Mouse (Mus musculus) NIH3T3 (cell line): ENCODE data around the gene Txnip.
"Not testable (repeated sequence)": the region's sequence is repeated elsewhere in the genome, so short reads cannot be mapped to it uniquely, and the experiment has no call there.

Experiments used
- DNase-seq: peaks from one replicate; pipeline ENCODE4 v3.0.0-alpha.2; 2012; ENCODE audit warnings: low read depth

Gene Txnip

DNA sequence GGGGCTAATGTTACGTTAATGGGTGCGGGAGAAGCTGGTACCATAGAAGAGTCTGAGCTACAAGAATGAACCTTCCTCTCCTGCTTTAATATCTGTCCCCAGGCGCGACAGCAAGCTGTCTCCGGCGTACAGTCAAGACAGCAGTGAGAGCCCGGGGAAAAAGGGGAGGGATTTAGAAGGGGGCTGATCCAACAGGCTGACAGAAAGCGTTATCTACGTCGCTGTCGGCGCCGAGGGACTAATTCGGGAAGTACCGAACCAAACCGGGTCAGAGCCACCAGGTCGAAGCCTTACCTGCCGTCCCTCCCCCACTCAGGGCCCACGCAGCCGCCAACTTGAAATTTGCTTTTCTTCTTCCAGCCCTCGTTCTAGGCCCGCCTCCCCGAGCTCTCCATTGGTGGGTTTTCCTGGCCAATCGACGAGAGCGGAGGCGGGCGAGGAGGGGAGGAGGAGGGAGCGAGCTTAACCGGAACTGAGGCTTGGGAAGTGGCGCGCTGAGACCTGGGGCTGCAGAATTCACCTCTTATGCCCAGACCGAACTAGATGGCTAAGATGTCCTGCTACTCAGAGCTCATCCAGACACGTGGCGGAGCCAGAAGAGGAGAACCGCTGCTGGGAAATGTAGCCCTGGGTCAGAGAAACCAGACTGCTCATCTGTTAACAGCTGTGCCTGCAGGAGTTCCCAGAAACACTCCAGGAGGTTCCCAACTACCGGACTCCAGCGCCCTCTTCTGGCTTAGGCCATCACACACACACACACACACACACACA, 36.2 kb downstream of the Txnip start, which contains the start of gene Polr3gl:
Gene Polr3gl, minus strand, starts transcription at position 392 of the 771 bp plus-strand sequence.
- peak; percentile 94 for DNase-seq

DNA sequence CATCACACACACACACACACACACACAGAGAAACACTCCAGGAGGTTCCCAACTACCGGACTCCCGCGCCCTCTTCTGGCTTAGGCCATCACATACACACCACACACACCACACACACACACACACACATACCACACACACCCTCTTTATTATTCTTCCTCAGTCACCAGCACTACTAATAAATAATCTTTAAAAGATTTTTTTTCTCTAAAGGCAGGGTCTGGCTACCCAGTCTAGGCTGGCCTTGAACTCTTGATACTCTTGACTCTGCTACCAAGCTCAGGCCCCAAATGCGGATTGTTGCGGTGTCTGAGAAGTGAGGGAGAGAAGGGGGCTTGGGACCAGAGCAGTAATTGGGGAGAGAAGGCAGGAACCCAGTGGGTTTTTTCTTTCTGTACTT, 37.1 kb downstream of the Txnip start:
- DNase-seq, result no peak

DNA sequence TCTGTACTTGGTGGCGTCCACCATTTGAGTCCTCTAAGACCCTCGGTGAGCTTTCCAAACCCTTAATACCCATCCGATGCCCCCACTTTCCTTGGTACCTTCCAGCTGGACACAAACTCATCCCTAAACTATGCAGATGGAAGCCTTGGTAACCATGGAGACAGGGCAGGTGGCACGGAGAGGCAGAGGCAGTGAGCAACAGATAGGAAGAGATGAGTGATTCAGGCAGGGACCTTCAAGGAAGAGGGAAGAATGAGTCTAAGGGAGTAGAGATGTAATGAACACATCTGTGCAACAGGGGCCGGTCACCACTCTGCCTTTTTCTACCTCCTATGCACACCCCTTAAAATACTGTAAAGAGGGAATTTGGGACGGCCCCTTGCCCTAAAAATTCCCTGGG, 37.9 kb downstream of the Txnip start:
- DNase-seq, result peak; percentile 22

DNA sequence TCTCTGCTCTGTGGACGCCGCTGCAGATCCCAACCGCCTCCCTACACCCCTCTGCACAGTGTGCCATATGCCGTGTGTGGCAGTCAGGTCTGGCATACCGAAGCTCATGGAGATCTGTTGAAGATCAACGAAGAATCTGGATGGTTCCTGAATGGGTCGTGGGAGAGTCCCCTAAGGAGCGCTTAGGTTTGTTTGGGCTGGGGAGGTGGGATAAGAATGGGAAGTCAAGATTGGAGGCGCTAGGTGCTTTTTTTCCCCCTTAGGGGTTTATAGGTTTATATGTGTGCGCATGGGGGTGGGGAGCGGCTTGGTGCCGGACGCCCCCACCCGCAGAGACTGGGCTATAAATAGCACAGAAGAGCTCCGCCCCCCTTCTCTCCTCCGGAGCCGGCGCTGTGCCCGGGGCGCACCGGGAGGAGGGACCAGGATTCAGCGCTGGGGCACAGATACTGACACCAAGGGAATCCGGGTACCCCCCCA, 38.5 kb downstream of the Txnip start, which contains the start of gene Ankrd34a:
Gene Ankrd34a, plus strand, starts transcription at position 409 of the 480 bp plus-strand sequence.
- DNase-seq, result peak; percentile 77

DNA sequence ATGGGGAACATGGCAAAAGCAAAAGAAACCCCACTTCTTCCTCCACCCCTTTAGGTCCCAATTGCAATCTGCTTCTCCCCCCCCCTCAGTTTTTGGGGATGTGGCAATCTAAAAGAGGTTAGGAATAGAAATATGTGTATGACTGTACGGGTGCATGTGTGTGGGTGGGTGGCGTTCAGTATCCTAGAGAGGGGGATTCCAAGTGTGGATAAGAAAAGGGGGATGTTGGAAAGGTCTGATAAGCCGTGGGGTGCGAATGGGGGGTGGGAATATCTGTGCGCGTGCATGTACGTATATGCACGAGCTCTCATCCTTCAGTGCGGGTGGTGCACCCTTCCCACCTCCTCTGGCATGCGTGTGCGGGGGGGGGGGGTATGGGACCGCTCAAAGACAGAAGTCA, 39.1 kb downstream of the Txnip start:
- DNase-seq, result peak; percentile 41

DNA sequence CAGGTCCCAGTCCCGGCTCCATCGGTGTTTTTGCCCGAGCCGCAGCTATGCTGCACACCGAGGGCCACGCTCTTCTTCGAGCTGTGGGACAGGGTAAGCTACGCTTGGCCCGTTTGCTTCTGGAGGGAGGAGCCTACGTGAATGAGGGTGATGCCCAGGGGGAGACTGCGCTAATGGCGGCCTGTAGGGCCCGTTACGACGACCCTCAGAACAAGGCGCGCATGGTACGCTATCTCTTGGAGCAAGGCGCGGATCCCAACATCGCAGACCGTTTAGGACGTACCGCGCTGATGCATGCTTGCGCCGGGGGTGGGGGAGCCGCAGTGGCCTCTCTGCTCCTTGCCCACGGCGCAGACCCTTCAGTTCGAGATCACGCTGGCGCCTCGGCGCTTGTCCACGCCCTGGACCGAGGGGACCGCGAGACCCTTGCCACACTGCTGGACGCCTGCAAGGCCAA, 39.7 kb downstream of the Txnip start:
- DNase-seq, result peak; percentile 52

DNA sequence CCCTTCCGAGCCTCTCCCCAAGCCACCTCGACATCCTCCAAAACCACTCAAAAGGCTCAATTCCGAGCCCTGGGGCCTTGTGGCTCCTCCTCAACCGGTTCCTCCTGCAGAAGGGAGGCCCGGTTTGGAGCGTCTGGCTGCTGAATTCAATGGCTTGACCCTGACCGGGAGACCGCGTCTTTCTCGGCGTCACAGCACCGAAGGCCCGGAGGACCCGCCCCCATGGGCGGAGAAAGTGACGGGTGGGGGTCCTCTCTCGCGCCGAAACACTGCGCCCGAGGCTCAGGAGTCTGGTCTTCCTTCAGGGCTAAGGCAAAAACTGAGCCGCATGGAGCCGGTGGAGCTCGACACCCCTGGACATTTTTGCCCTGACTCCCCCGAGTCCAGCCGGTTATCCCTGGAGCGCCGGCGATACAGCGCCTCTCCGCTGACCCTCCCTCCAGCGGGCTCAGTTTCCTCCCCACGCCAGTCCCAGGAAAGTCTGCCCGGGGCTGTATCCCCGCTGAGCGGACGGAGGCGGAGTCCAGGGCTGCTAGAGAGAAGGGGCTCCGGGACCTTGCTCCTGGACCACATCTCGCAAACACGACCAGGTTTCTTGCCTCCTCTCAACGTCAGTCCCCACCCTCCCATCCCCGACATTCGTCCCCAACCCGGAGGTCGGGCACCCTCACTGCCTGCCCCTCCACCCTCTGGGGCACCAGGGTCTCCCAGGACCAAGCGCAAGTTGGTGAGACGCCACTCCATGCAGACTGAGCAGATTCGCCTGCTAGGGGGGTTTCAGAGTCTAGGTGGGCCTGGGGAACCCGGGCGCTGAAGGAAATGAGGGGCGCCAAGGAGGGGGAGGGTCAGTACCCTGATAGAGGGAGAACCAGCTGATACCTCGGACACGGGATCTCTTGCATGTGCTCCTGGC, 40.7 kb downstream of the Txnip start:
- DNase-seq, result peak; percentile 44

DNA sequence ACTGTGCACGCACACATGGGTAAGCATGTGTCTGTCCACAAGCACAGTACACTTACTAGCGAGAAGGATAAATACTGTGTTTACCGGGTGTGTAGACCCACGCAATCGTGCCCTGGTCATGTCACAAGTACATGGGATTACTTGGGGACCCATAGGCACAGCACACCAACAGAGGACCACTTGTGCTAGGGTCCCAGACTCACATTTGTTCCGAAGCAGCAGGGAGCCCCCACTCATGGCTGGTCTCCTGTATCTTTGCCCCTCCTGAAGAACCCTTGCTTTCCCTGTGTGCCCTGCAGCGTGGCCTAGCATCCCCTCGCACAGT, 41.3 kb downstream of the Txnip start:
- no peak for DNase-seq

DNA sequence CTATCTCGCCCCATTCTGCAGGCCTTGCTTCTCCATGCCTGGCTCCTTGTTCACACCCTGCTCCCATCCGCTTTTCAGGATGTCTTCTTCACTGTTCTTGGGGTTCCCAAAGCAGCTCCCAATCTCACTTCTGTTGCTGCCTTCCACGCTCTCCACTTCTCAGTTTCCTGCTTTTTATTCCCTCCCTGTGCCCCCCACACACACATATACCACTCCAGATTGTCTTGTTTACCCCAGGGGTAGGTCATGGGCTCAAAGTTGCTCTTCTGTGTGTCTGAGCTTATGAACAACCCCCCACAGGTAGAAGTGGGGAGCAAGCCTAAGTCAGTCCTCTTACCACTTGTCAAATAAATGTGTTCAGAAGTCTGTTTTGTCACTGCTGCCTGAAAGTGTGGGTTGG, 41.7 kb downstream of the Txnip start:
- DNase-seq, result no peak

DNA sequence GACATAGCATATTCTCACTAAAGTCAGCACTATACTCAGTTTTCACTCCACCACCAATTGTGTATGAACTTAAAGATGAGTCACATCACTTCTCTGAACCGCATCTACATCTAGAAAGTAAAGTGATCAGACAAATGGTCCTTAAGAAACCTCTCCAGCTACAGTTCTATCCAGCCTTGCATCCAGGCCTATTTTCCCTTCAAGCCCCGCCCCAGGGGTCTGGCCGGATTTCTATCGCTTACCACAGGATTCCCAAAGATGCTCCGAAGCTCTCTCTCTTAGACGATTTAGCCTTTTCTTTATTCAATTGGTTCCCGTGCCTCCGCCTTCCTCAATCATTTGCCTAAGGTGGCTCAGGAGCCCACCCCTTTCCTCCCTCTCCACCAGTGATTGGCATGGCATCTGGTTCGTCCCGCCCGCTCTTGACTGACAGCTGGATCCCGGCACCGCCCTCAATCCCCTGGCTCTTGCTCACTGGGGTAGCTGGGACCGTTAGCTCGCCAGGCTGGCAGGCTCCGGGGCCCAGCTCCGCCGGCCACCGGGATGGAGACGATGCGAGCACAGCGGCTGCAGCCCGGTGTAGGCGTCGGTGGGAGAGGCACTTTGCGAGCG, 43.0 kb downstream of the Txnip start, which contains the start of gene Lix1l:
Gene Lix1l, plus strand, starts transcription at position 511 of the 612 bp plus-strand sequence.
- DNase-seq, result peak; percentile 98

DNA sequence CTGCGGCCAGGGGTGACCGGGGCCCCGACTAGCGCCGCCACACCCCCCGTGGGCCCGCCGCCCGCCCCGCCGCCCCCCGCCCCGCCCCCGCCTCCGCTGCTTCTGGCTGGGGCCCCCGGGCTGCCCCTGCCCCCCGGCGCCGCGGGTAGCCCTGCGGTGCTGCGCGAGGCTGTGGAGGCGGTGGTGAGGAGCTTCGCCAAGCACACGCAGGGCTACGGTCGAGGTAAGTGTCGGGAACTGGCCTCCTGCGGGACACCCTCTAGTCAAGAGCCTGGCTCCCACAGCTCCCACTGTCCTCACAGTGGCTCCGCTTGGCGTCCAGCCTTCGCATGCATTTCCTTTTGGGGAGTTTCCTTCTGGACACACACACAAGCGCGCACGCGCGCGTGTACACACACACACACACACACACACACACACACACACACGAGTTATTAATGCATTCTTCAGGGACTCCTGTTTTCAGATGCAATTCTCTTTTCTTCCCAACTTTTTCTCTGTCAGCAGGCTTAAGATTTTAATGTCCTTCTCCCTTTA, 43.6 kb downstream of the Txnip start:
- peak; percentile 93 for DNase-seq

DNA sequence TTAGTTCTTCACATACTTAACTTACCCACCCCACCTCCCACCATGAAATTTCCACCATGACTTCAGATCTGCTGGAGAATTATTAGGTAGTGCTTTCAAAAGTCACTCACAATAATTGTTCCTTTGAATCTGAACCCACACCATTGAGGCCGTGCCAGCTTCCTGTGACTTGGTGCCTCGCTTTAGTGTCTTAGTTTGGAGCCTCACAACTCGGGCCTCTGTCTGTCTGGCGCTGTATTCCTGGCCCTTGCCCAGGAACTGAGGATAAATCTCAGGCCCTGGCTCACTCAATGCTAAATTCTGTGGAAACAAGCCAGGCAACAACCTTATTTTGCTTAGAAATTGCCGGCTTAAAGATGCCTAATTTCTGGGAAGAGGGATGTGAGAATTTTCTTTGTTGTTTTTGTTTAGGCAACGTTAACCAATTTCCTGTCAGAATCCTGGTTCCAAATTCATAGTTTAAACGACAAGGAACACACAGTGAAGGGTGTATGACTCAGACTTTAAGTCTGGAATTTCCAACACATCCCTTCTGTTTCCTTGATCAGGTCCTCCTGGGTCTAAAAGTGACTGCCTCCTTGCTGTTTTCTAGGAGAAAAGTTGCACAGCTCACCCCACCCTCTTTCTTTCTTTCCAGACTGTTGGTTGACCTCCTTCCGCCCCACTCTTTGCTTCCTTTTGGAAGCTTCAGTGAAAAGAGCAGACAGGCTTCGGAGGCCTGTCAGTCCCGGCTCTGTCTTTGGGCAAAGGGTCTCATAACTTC, 44.4 kb downstream of the Txnip start:
- peak; percentile 69 for DNase-seq

DNA sequence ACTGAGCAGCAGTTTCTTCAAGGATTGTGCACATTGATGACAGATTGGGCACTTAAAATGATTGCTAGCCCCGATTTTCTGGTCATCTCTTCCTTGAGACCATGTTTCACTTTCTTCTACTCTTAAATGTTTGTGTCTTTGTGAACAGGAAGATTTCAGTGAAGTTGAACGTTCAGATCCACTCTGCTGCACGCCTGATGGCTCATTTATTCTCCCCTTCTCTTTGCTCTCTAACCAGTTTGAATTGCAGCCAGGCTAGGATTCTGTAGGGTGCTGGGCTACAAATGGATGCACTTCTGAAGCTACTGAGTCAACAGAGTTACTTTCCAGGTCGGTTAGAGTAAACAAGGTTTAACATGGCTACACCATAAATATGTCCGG, 44.9 kb downstream of the Txnip start:
- DNase-seq, result peak; percentile 28

DNA sequence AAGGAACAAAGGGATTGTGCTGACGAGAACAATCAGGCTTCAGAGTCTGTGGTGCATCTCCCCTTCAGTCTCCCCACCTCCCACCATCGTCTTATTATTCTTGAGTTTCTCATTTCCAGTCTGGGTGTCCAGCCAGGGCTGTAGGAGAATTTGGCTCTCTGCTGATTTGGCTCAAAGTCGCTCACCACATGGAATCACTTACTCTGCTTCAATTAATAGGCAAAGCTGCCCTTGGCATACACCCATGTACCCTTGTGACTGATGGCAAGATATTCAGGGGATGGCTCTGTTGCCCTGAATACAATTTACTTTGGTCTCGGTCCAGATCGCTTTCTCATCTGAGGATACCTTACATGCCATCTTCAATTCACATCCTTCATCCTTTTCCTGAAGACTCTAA, 45.6 kb downstream of the Txnip start:
- peak; percentile 92 for DNase-seq

DNA sequence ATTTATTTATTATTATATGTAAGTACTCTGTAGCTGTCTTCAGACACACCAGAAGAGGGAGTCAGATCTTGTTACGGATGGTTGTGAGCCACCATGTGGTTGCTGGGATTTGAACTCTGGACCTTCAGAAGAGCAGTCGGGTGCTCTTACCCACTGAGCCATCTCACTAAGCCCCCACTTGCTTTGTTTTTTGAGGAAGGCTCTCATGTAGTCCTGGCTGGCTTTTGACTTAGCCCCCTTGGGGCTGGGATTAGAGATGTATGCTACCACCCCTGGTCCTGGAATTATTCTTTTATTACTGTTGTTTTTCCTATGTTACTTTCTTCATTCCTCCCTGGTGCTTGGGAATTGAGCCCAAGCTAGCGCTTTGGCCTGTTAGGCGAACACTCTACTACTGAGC, 48.2 kb downstream of the Txnip start:
- DNase-seq, result not testable (repeated sequence)

DNA sequence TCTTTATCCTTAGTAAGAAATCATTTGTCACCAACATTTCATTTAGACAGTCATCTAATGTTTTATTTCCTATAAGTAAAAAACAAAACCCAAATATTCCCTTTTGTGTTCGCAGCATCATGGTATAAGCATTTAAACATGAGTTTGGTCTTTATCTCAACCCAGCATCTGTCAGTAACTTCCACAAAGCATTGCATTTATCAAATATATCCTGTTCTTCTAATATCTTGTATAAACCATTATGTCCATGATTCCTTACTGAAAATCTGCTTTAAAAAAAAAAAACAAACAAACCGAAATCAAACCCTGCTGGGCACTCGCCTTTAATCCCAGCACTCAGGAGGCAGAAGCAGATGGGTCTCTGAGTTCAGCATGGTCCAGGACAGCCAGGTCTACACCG, 48.9 kb downstream of the Txnip start:
- no peak for DNase-seq
